Mouse (Mus musculus): ENCODE data around the gene Fabp7.

The Fabp7 gene

DNA sequence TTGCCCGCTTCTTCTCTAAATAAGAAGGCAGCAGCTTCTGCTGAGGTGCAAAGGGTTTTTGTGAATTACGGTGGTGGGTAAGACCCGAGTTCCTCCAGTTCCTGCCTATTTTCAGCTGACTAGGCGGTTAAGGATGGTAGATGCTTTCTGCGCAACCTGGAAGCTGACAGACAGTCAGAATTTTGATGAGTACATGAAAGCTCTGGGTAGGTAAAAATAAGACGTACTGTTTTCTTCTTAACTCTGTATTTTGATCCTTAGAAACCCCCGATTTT lies at the start of gene Fabp7:
Gene Fabp7, plus strand, starts transcription at position 6 of the 275 bp plus-strand sequence.
- DNase-seq (ENCODE audit: low read depth, low spot score): no peak

DNA sequence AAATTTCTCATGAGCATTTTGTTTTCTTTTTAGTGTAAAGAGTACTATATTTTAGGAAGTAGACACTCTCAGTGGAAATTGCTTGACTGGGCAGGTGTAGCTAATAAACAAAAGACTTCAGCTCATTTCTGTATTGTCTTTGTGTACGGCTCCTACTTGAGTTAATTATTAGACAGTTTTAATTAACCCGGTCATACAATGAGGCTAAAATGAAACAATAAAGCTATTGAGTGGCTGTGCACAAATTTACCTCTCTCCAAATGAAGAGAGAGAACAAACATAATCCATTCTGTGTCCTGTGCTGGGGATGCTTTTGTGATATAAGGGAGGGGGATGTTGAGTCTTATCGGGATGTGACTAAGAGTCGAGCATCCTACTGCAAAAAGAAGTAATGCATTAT lies 43.9 kb upstream of the Fabp7 start:
- DNase-seq (ENCODE audit: low read depth, low spot score): no peak

DNA sequence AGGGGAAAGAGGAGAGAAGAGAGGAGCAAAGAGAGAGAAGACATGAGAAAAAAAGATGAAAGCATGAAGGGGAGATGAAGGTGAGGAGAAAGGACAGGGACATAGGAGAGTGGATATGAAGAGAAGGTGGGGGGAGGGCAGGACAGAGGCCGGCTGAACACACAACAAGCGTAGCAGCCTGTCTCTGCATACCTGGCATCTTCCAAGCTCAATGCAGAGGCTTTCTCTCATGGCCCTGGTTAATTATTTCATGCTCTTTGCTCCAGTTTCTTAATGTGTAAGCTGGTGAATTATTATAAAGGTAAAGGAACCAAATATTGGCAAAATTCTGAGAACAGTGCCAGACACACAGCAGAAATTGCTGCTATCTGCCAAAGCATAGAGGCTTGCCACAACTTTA lies 43.3 kb upstream of the Fabp7 start:
- DNase-seq (ENCODE audit: low read depth, low spot score): no peak

DNA sequence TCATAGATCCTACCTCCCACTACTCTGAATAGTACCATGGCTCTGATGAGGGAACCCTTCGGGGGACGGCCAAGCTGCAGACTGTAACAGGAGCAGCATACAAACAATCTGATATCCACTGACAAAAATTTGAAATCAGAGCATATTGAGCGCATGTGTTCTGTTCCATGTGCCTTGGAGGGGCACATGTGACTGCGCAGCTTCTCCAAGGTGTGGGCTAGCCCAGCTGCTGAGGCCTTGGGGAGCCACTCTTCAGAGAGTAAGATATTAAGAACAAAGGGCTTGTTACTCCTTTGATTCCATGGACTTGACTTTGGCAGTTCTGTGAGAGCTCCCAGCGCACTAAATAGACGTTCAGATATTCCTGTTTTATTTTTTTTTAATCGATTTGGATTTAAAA lies 41.6 kb upstream of the Fabp7 start:
- no peak for DNase-seq (ENCODE audit: low read depth, low spot score)

DNA sequence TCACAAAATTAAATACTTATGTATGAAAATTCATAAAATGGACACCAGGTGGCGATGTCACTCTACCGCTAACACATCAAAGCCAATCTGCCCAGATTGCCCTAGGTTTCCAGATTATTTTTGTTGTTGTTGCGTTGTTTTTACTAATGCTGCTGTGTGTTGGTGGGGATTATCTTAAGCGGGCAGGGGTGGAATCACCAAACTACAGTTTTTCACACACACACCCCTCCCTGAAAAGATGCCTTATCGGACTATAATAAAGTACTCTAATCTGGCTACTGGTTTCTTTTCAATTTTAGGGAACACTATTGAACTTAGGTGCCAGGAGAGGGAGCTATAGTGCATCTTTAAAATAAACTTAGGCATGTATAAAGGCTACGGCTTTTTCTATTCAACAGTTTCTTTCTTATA lies 41.1 kb upstream of the Fabp7 start:
- DNase-seq (ENCODE audit: low read depth, low spot score): peak; percentile 59

DNA sequence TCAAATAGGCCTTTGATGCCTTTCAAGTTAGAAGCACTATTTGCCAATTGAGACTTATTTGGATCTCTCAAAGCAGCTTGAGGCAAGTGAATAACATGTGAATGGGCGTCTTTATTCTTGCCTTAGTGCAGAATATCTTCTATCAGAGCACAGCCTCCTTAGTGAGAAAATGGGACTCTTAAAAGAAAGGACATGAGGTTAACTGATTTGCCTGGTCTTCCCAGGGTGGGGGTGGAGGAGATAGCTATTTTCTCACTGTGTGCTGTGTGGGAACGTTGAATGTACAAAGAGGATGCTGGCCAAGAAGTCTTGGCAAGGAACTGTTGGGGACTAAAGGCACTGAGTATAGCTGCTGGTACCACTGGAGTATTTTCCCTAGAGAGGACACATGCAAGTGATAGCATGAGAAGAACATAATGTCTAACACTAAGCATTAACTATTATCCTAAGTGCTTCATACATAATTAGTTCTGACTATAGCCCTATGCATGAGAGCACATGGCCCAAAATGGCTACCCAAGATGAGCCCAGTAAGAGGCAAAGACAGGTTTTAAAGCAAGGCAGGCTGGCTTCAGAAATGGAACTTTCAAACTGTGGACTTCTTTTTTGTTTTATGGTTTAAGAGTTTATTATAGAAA lies 40.4 kb upstream of the Fabp7 start:
- no peak for DNase-seq (ENCODE audit: low read depth, low spot score)

DNA sequence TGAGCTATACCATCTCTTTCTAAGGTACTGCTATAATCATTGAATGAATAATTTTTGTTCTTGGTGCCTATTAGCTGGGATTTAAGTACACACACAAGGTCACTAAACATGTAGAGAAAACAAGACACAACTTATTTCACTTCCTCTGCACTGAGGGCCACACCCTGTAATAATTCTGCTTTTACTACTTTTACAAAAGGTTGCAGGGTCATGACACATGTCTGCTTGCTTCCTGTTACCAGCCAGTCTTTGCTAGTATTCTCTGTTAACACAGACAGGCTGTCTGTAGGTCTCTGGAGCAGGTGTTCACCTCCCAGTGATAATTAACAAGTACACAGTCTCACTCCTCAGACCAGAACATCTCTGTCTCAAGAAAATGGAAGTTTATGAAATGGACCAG lies 39.2 kb upstream of the Fabp7 start:
- DNase-seq (ENCODE audit: low read depth, low spot score): no peak

DNA sequence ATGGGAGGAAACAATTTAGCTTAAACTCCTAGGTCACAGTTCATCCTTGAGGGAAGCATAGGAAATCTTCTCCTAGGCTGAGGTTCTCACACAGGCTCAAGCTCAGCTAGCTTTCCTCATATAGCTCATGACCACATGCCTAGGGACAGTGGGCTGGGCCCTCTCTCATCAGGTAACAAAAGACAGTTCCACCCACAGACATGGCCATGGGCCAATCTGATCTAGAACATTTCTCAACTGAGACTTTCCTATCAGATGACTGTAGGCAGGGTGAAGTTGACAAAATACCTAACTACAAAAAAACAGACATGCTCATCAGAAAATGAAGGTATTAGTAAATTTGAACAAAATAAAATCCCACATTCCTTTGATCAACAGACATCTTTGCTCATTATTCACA lies 37.6 kb upstream of the Fabp7 start:
- no peak for DNase-seq (ENCODE audit: low read depth, low spot score)

DNA sequence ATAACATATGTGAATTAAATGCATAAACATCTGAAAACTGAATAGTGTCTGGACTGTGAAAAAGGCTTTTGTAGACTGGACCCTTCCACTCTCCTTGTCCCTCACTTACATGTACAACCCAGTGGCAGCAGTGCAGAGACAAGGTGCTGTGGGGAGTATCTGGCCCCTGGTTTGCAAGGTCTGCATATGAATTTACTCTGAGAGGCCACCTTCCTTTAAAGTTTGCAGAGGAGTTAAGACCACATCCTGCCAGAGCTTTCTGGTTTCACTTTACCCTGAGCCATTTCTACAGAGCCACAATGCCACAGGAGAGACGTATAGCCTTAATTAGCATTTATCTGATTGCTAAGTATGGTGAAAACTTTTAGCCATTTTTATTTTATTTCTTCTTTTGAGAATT lies 31.3 kb upstream of the Fabp7 start:
- DNase-seq (ENCODE audit: low read depth, low spot score): no peak

DNA sequence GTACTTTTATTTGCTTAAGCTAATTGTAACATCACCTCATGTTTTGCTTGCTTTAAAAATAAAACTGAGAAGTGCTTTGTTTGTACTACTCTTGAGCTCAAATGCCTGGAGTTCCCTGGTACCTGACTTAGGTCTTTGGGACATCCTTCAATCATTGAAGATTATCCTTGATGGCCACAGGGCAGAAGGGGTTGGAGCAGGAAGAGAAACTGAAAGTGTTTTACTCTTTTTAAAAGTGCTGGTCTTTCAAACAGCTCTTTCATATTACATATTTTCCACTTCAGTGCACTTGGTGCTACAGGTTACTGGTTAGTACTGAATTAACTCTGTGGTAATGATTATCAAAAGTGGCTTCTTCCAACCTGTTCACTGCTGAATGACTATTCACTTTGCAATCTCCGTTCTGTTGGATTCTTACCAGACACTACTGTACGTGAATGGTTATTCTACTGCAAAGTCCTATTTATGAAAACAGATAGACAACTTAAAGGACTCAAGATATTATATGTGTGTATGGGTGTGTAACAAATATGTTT lies 29.4 kb upstream of the Fabp7 start:
- DNase-seq (ENCODE audit: low read depth, low spot score): no peak

DNA sequence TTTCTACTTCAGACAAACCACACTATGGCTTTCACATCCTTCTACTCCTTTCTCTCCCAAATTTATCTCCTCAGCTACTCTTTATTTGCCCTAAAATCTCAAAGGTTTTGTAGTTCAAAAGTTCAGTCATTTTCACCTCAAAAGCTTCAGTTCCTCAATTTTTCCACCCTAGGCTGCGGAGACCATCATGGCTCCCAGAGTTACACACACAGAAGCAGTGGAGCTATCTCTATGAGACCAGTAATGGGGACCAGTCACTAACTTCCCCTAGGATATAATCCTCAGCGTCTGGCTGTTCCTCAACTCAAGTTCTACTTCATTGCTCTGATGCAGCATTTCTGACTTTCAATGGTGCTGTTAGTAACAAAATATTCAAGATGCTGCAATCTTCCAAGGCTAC lies 25.7 kb upstream of the Fabp7 start:
- DNase-seq (ENCODE audit: low read depth, low spot score): no peak

DNA sequence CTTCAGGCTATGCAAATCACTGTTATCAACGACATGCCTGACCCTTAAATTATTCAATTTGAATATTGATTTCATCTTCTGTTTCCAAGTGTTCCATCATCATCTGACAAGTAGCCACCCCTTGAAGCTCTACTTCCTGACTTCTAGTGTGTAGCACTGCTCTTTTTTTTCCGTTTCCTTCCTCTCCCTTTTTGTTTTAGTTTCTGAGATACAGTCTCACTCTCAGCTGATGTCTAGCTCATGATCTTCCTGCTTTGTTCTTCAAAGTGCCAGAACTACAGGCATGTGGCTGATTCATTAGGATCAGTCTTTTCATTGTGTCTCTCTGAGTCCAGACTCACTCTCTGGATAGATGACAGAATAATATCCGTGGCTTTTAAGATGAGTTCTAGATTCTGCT lies 24.0 kb upstream of the Fabp7 start:
- DNase-seq (ENCODE audit: low read depth, low spot score): no peak

DNA sequence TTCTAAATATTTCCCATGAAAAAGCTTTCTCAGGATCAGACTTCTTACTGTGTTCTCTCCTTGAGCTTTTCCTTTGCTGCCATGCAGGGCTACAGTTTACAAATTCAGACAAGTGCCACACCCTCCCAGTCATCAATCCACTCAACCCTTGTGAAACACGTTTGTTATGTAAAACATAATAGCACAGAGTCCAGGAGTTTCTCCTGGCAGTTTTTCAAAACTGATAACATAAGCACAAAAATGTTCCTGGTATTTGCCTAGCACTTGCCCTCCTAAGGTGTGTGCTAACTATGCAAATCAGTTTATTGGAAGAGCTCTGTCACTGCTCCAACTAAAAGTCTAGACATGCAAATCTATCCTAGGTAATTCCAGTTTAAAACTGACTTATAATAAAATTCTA lies 21.6 kb upstream of the Fabp7 start:
- DNase-seq (ENCODE audit: low read depth, low spot score): no peak

DNA sequence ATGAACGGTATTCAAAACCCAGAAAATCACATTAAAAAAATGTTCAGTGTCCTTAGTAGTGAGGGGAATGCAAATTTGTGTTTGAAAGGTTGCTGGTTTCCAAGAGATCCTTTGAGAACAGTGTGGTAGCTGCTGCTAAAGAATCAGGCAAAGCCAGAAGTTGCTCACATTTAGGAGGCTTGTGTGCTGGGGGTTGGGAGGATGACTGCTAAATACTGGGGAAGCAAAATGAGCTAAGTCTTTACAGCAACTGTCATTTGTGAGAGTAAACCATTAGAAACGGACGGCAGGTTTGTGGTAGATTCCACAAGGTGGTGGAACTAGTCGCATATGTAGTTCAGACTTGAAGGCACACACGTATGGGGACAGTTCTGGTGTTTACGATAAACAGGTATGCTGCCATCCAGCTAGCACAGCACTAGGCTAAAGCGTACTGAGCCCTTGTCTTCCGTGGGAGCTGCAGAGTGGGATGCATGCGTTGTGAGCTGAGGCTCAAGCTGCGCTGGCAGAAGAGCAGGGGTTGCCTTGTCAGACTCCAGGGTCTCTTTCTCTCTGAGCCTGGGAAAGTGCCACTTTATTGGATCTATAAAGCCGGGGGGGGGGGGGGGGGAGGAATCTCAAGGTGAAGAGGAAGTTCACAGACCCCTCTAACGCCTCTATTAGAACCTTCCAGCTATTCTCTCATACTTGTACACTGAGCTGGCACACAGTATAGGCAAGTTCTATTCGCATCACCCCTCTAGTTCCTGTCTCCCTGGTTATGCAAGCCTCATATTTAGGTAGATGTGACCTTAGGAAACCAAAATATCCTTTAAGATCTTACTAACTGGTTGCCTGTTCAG lies 1.2 kb upstream of the Fabp7 start:
- no peak for DNase-seq (ENCODE audit: low read depth, low spot score)

DNA sequence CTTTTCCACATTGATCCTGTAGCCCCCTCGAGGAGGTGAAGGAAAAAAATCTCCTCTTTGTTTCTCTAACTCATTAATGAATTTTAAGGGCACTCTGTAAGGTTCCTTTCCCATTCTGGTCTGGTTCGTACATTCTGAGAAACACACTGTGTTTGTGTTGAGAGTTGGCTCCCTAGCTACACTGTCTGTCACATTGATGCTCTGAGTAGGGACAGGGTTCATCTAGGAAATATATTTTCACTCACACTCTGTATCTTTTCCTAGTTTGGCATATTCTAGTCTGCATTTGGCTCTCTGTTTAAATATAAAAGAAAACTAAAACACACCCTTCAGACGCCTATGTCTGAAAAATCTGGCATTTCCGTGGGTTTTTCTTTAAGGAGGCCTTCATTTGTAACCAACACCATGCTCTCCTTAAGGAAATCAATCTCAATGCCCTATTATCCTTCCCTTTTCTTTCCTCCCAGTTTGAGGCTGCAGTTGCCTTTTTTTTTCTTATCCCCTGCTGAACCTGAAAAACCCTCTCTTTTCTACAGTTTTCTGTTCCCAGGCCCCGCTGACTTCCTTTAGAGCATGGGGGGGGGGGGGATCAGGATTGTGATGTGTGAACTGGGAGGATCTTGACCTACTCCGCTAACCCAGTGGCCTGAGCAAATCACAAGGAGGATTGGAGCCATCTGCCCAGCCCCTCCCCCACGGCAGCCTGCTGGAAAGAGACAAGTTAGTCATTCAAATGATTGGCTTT lies 378 bp upstream of the Fabp7 start:
- DNase-seq (ENCODE audit: low read depth, low spot score): peak; percentile 54

DNA sequence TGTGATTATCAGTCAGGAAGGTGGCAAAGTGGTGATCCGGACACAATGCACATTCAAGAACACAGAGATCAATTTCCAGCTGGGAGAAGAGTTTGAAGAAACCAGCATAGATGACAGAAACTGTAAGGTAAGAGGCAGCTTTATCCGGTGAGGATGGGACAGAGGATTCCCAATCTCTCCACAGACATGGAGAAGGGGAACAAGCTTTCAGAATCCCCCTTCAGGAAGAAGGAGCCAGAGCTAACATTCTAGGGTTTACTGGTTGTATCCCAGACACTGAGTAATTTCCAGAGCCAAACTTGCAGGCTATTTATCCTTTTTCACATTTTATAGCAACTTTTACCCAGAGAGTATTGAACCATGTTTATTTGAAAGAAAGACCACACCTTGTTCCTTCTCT lies 871 bp downstream of the Fabp7 start:
- DNase-seq (ENCODE audit: low read depth, low spot score): no peak

DNA sequence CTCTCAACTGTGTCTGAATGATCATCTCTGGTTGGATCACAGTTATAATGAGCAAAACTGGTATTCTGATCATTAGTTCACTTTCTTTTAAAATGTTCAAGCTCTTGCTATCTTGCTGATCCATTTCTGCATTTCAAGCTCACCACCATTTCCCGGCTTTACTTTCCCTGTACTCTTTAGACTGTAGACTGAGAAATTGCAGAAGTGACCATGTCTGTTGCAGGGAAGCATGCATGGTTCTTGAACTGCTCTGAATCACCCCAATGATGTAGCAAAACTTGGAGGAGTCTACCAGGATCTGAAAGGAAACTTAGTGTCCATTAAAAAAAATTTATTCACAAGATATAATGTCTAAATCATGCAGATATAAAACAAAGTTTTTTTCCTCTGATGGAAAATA lies 8.3 kb downstream of the Fabp7 start:
- DNase-seq (ENCODE audit: low read depth, low spot score): no peak

DNA sequence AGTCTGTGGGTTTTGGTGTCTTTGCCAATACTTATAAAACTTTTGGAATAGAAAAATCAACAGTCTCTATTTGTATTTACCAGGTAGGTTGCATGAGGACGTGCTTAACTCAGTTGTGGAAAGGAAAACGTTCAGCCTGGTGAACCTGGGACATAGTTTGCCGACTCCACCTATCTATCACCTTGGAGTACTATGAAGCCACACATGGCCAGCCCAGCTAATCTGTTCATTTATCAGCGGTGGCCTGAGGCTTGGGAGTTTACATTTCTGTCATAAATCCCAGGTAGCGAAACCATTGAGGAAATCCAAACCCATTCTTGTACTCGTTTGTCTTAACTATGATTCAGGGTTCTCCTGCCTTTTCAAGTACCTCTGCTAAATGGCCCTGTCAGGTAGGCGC lies 9.3 kb downstream of the Fabp7 start, which contains the start of gene Smpdl3a:
Gene Smpdl3a, plus strand, starts transcription at position 318 of the 400 bp plus-strand sequence.
- no peak for DNase-seq (ENCODE audit: low read depth, low spot score)

DNA sequence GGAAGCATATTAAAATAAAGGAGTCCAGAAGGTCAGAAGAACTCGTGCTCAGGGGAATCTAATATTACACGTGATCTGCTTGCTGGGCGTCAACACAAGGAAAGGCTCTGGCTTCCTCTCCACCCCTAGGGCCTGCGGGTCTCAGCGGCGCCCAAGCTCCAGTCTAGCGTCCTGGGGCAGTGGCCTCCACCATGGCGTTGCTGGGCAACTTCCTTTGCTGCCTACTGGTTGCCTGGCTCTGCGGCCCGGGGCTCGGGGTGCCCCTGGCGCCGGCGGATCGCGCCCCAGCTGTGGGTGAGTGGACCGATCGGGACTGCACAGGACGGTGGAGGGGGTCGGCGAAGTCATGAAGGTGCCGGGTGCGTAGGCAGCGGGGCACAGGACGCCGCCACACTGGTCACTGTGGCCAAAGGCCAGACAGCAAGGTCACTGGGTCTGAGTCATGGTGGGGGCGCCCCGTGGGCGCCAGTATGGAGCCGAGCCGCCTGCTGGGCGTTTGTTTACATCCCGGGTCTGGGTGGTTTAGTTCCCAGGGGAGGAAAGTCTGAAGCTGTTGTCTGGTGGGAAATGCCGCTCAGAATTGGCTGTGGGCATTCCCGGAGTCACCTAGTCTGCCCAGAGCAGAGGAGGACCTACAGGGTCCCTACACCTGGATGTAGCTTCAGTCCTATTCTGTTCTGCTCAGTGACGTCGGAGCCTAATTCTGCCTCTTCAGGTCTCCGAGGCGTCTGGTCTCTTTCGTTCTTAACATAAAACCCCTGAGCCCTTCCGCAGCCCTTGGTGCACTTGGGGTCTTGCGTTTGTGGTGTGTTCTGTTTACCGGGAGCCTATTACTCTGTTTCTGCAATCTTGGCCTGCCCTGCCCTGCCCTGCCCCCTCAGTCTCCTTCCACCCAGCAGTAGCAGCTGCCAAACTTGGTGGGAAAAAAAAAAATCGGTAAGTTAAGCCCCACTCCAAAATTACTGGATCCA lies 10.1 kb downstream of the Fabp7 start:
- no peak for DNase-seq (ENCODE audit: low read depth, low spot score)

DNA sequence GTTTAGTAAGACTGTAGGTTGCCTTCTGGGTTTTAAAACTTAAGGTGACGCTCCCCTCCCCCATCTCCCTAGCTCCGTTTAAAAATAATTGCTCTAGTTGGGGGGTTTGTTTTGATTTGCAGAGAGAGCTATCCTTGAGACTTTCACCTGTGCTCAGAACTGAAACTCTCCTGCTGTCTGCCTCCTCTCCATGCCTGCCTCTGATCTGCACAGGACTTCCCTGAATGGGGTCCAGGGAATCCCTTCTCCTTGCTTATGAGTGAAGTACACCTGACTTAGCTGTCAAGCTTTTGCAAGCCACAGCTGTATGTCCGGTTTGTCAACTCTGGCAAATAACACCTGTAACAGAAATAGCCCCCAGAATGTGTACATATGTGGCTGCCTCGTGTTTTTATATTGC lies 10.9 kb downstream of the Fabp7 start:
- DNase-seq (ENCODE audit: low read depth, low spot score): no peak

DNA sequence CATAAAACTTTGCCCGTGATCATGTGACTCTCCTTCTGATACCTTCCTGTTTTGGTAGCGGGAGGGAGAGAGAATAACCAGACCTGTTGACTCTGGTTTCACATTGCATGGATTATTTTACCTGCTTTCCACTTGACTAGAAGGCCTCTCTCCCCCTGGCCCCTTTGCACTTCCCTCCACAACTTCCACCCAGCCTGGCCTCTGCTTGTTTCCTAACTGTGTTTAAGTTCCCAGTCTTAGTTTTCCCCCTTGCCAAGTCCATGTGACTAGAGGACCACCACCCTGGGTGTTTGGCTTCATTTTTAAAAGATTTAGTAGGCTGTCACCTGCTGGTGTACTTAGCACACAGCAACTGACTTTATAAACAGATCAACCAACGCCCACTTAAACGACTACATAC lies 11.4 kb downstream of the Fabp7 start:
- no peak for DNase-seq (ENCODE audit: low read depth, low spot score)
